Mouse (Mus musculus) midbrain, embryonic 10.5 days (tissue): Measurements from ENCODE around the gene BC029722. TPM values are rescaled to one million over a fixed set of nuclear protein-coding genes. Genes with fewer than 3 reads are reported as not detected.

Experiments used
- DNase-seq: peaks from one replicate; pipeline ENCODE4 v3.0.0-alpha.2; 2017; ENCODE audit warnings: low spot score
- H3K27ac ChIP-seq: fragments of 300-500 bp; sonication (generic); replicated peaks from 2 replicates; pipeline ENCODE4 v1.5.1; 2016; ENCODE audit warnings: mild to moderate bottlenecking
- H3K27me3 ChIP-seq: fragments of 300-500 bp; sonication (generic); 2 replicates; pipeline ENCODE4 v1.6.1; 2016; ENCODE audit warnings: low read depth, mild to moderate bottlenecking; ENCODE audit not compliant: poor library complexity, severe bottlenecking
- H3K36me3 ChIP-seq: fragments of 300-500 bp; sonication (generic); 2 replicates; pipeline ENCODE4 v1.6.1; 2016; ENCODE audit warnings: mild to moderate bottlenecking, moderate library complexity
- H3K4me1 ChIP-seq: fragments of 300-500 bp; sonication (generic); 2 replicates; pipeline ENCODE4 v1.6.1; 2016
- H3K4me3 ChIP-seq: fragments of 300-500 bp; sonication (generic); 2 replicates; pipeline ENCODE4 v1.5.1; 2016; ENCODE audit warnings: mild to moderate bottlenecking, moderate library complexity
- H3K9me3 ChIP-seq: fragments of 300-500 bp; sonication (generic); replicated peaks from 2 replicates; pipeline ENCODE4 v1.6.1; 2016; ENCODE audit warnings: mild to moderate bottlenecking
- WGBS: fragments of 180-500 bp; shearing (Covaris S2); methylation state at CpG from one replicate; pipeline ENCODE4 v1.1.7; 2016; 5-methylcytosine and 5-hydroxymethylcytosine counted together
- polyA plus RNA-seq: library from polyadenylated mRNA; unstranded; fragments of >200 nt; fragmentation: Nextera tagmentation; extraction: Ambion mirVana; gene quantifications from 2 replicates; pipeline ENCODE4 v1.2.1, GENCODE M21; 2016

BC029722 gene
- polyA plus RNA-seq, 1 experiment from 2014 or later: 6.8 TPM

GRCm38 (mm10) chr2:155814829-155815228 lies 4.4 kb downstream of the BC029722 start:
- Histone ChIP-seq H3K27me3 (0 out of 2 replicates have a peak, but pooled peaks cover 6% of the 10 kb centered on the region), H3K27ac (no peak overlapping the region), H3K36me3 (peaks cover 8% of the 10 kb centered on the region), H3K4me3 (no peak overlapping the region), H3K9me3 (no peaks in the 10 kb centered on the region), H3K4me1 (peaks cover 22% of the 10 kb centered on the region)
- 36% methylated on average over 5 of the region's 5 CpGs for WGBS
- no peak for DNase-seq

GRCm38 (mm10) chr2:155812637-155813036 lies 6.6 kb downstream of the BC029722 start:
- Histone ChIP-seq H3K4me3 (no peak overlapping the region), H3K27me3 (0 out of 2 replicates have a peak, but pooled peaks cover 6% of the 10 kb centered on the region), H3K9me3 (no peaks in the 10 kb centered on the region), H3K4me1 (peaks cover under 1% of the 10 kb centered on the region; the same call in 1 of the 2 replicates), H3K27ac (no peak overlapping the region), H3K36me3 (no peaks in the 10 kb centered on the region; the same call in 1 of the 2 replicates)
- DNase-seq: no peak
- 84% methylated on average over 4 of the region's 4 CpGs for WGBS

GRCm38 (mm10) chr2:155811821-155812396 lies 7.3 kb downstream of the BC029722 start:
- WGBS: 44% methylated on average over 16 of the region's 16 CpGs
- no peak overlapping the region for H3K4me3 ChIP-seq
- no peak overlapping the region for H3K27ac ChIP-seq
- no peaks in the 10 kb centered on the region; the same call in 1 of the 2 replicates for H3K36me3 ChIP-seq
- DNase-seq: peak; percentile 77
- no peaks in the 10 kb centered on the region for H3K9me3 ChIP-seq
- 0 out of 2 replicates have a peak, but pooled peaks cover 6% of the 10 kb centered on the region for H3K27me3 ChIP-seq
- H3K4me1 ChIP-seq: no peaks in the 10 kb centered on the region

GRCm38 (mm10) chr2:155809620-155810019 lies 9.6 kb downstream of the BC029722 start:
- Histone ChIP-seq H3K36me3 (no peaks in the 10 kb centered on the region), H3K9me3 (no peaks in the 10 kb centered on the region)
- 92% methylated on average over 4 of the region's 4 CpGs for WGBS

GRCm38 (mm10) chr2:155807408-155807807 lies 11.8 kb downstream of the BC029722 start:
- Histone ChIP-seq H3K4me3 (no peak overlapping the region), H3K9me3 (no peaks in the 10 kb centered on the region), H3K4me1 (no peaks in the 10 kb centered on the region), H3K27ac (no peak overlapping the region), H3K36me3 (no peaks in the 10 kb centered on the region), H3K27me3 (no peaks in the 10 kb centered on the region)
- 85% methylated on average over 4 of the region's 4 CpGs for WGBS
- DNase-seq: no peak

More at GRCm38 (mm10) chr2:155809620-155810019, 9.6 kb downstream of the BC029722 start:
- no peak for DNase-seq
- Histone ChIP-seq H3K4me1 (no peaks in the 10 kb centered on the region), H3K27ac (no peak overlapping the region), H3K27me3 (no peaks in the 10 kb centered on the region), H3K4me3 (no peak overlapping the region)

GRCm38 (mm10) chr2:155806548-155806947 lies 12.7 kb downstream of the BC029722 start:
- H3K27ac ChIP-seq: no peak overlapping the region
- no peaks in the 10 kb centered on the region for H3K9me3 ChIP-seq
- H3K27me3 ChIP-seq: no peaks in the 10 kb centered on the region
- DNase-seq: no peak
- no peak overlapping the region for H3K4me3 ChIP-seq
- no peaks in the 10 kb centered on the region for H3K36me3 ChIP-seq
- 82% methylated on average over 5 of the region's 5 CpGs for WGBS
- no peaks in the 10 kb centered on the region for H3K4me1 ChIP-seq

- DNase-seq: no peak
These were observed 13.3 kb downstream of the BC029722 start for GRCm38 (mm10) chr2:155805925-155806255.

GRCm38 (mm10) chr2:155805231-155805924 lies 13.8 kb downstream of the BC029722 start:
- Histone ChIP-seq H3K4me1 (no peaks in the 10 kb centered on the region), H3K36me3 (no peaks in the 10 kb centered on the region), H3K4me3 (no peak overlapping the region), H3K27me3 (no peaks in the 10 kb centered on the region), H3K9me3 (no peaks in the 10 kb centered on the region), H3K27ac (no peak overlapping the region)
- no peak for DNase-seq
- 70% methylated on average over 6 of the region's 6 CpGs for WGBS

More at GRCm38 (mm10) chr2:155805925-155806255, 13.3 kb downstream of the BC029722 start:
- H3K27ac ChIP-seq: no peak overlapping the region
- H3K27me3 ChIP-seq: no peaks in the 10 kb centered on the region
- no peaks in the 10 kb centered on the region for H3K9me3 ChIP-seq
- H3K36me3 ChIP-seq: no peaks in the 10 kb centered on the region
- H3K4me3 ChIP-seq: no peak overlapping the region
- WGBS: 84% methylated on average over 6 of the region's 6 CpGs
- no peaks in the 10 kb centered on the region for H3K4me1 ChIP-seq

GRCm38 (mm10) chr2:155804053-155804452 lies 15.2 kb downstream of the BC029722 start:
- no peaks in the 10 kb centered on the region for H3K36me3 ChIP-seq

GRCm38 (mm10) chr2:155802761-155803160 lies 16.5 kb downstream of the BC029722 start:
- no peak for DNase-seq
- H3K27me3 ChIP-seq: no peaks in the 10 kb centered on the region
- H3K4me1 ChIP-seq: no peaks in the 10 kb centered on the region
- 63% methylated on average over 3 of the region's 3 CpGs for WGBS
- H3K27ac ChIP-seq: no peak overlapping the region
- H3K36me3 ChIP-seq: no peaks in the 10 kb centered on the region
- no peak overlapping the region for H3K4me3 ChIP-seq
- H3K9me3 ChIP-seq: no peaks in the 10 kb centered on the region

More at GRCm38 (mm10) chr2:155804053-155804452, 15.2 kb downstream of the BC029722 start:
- no peaks in the 10 kb centered on the region for H3K9me3 ChIP-seq
- no peaks in the 10 kb centered on the region for H3K4me1 ChIP-seq
- DNase-seq: no peak
- H3K27ac ChIP-seq: no peak overlapping the region
- no peaks in the 10 kb centered on the region for H3K27me3 ChIP-seq
- 77% methylated on average over 5 of the region's 5 CpGs for WGBS
- no peak overlapping the region for H3K4me3 ChIP-seq

- Histone ChIP-seq H3K9me3 (no peaks in the 10 kb centered on the region), H3K4me1 (no peaks in the 10 kb centered on the region), H3K4me3 (no peak overlapping the region), H3K27me3 (no peaks in the 10 kb centered on the region), H3K27ac (no peak overlapping the region), H3K36me3 (no peaks in the 10 kb centered on the region)
- no peak for DNase-seq
- WGBS: 67% methylated on average over 3 of the region's 3 CpGs
These were observed 20.6 kb downstream of the BC029722 start for GRCm38 (mm10) chr2:155798613-155799012.

GRCm38 (mm10) chr2:155794674-155795445 lies 24.4 kb downstream of the BC029722 start:
- Histone ChIP-seq H3K4me1 (peaks cover 8% of the 10 kb centered on the region), H3K9me3 (no peaks in the 10 kb centered on the region), H3K27ac (no peak overlapping the region), H3K4me3 (no peak overlapping the region), H3K36me3 (no peaks in the 10 kb centered on the region), H3K27me3 (no peaks in the 10 kb centered on the region)
- no peak for DNase-seq
- 89% methylated on average over 12 of the region's 12 CpGs for whole genome bisulfite sequencing

- H3K4me3 ChIP-seq: no peak overlapping the region
- 27% methylated on average over 12 of the region's 12 CpGs for WGBS
- H3K9me3 ChIP-seq: no peaks in the 10 kb centered on the region
- DNase-seq: no peak
- H3K4me1 ChIP-seq: peaks cover 8% of the 10 kb centered on the region
- H3K27ac ChIP-seq: no peak overlapping the region
- no peaks in the 10 kb centered on the region for H3K27me3 ChIP-seq
- no peaks in the 10 kb centered on the region for H3K36me3 ChIP-seq
These were observed 26.3 kb downstream of the BC029722 start for GRCm38 (mm10) chr2:155792899-155793298.
